Mouse (Mus musculus): ENCODE data around the gene Tspear.

GRCm38 (mm10) chr10:77794976-77795375 is 108.6 kb downstream of the Tspear start, which contains the start of gene Gm9639:
- TF ChIP-seq CTCF (IDR thresholded peaks at IDR 0.05; ENCODE audit: low read depth, low read length), result no peak
- no peak for TF ChIP-seq TAL1 (conservative IDR thresholded peaks at IDR 0.05; ENCODE audit: low read depth, low read length)
- TF ChIP-seq POLR2AphosphoS5 (IDR thresholded peaks at IDR 0.05; ENCODE audit: insufficient replicate concordance, low read depth, low read length), result no peak
- TF ChIP-seq GATA1 (IDR thresholded peaks at IDR 0.05; ENCODE audit: borderline replicate concordance, low read length), result no peak
- no peak for TF ChIP-seq GATA2 (IDR thresholded peaks at IDR 0.05; ENCODE audit: borderline replicate concordance, low read depth, low read length)
